In the genomic region with DNA sequence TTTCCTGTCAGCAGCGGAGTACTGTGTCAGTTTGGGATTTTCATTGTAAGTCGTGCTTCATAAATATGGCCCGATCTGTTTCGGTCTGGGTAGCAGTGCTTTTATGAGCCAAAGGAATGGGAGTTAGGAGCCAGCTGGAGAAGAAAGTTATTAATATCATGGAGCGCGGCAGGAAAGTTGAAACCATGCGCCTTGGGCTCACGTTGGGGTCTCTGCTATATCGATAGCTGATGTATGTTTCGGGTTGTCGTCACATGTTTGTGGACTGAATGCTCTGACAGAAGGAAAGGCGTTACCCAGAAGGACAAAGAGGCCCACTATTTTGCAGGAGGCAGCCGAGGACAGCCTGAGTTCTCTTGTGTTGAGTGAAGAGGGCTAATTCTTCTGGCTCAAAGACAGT, we compare ENCODE assay signal across 20 mouse cellular contexts. TPM values are rescaled to one million over a fixed set of nuclear protein-coding genes. Genes with fewer than 3 reads are reported as not detected.
A peak's percentile ranks its signal among the peaks of the same experiment; 100 is the strongest.
DNase-seq lines count a peak whose midpoint lies in the region; ATAC-seq and TF ChIP-seq lines count a peak whose summit lies in the region.
"Had no signal": no experiment of that assay in that cellular context is flagged by ENCODE, and none has a peak within 500 bp of the region (broad histone marks: within the 10 kb centered on the region; RNA-seq: fewer than 3 reads in every experiment).

No protein-coding gene starts in this region.

- intact Hi-C loops in left cerebral cortex, adult 2 months (cut with DNase I) = loop anchor here (5.0 to 10.0 kb wide), 3 partner anchors 109 to 282 kb away; a partner anchor contains a TSS

- WGBS in embryonic facial prominence, embryonic 13.5 days = 47% methylated on average over 13 of the region's 13 CpGs
- 79% methylated on average over 13 of the region's 13 CpGs for WGBS in embryonic facial prominence, embryonic 10.5 days
- WGBS in lung, embryonic 14.5 days = 60% methylated on average over 13 of the region's 13 CpGs

- no peak for ATAC-seq in embryonic facial prominence, embryonic 13.5 days (ENCODE audit: insufficient number of reproducible peaks, insufficient read depth, low FRiP score, low TSS enrichment, low read depth)
- no peak for ATAC-seq in lung, embryonic 14.5 days (ENCODE audit: insufficient read depth)
- ATAC-seq: CD4-positive, CD25-positive, alpha-beta regulatory T cell, adult 4 months; forebrain, embryonic 14.5 days; midbrain, embryonic 16.5 days had no signal

- peaks cover 34% of the 10 kb centered on the region for H3K27me3 ChIP-seq in embryonic facial prominence, embryonic 13.5 days
- H3K27me3 ChIP-seq in embryonic facial prominence, embryonic 10.5 days (replicated peaks; ENCODE audit: low read depth, poor library complexity, severe bottlenecking) = peaks cover 93% of the 10 kb centered on the region
- H3K27me3 ChIP-seq in lung, embryonic 14.5 days (ENCODE audit: insufficient read depth, low read length) = peaks cover 32% of the 10 kb centered on the region
- H3K27me3 ChIP-seq in myocyte (ENCODE audit: control insufficient read depth, insufficient read depth, insufficient read length) = no peaks in the 10 kb centered on the region

- no peak overlapping the region for H3K4me3 ChIP-seq in embryonic facial prominence, embryonic 13.5 days
- H3K4me3 ChIP-seq in embryonic facial prominence, embryonic 10.5 days = no peak overlapping the region
- H3K4me3 ChIP-seq in lung, embryonic 14.5 days (ENCODE audit: low read depth, low read length) = no peak overlapping the region
- H3K4me3 ChIP-seq in myocyte = no peak overlapping the region
- no peak overlapping the region for H3K4me3 ChIP-seq in left cerebral cortex, adult 2 months

- H3ac ChIP-seq in myocyte (ENCODE audit: control insufficient read depth, insufficient read length) = no peak overlapping the region

- 0 out of 2 replicates have a peak overlapping the region, but pooled peaks have one; percentile 1 for H3K4me2 ChIP-seq in embryonic facial prominence, embryonic 13.5 days
- no peak overlapping the region for H3K4me2 ChIP-seq in lung, embryonic 14.5 days
- peak overlapping the region; percentile 92 for H3K4me2 ChIP-seq in myocyte (ENCODE audit: low read depth)

- no peak overlapping the region for H3K9ac ChIP-seq in embryonic facial prominence, embryonic 13.5 days
- H3K9ac ChIP-seq in lung, embryonic 14.5 days = no peak overlapping the region
- H3K9ac ChIP-seq: hindbrain, embryonic 13.5 days had no signal

- no peaks in the 10 kb centered on the region for H3K9me3 ChIP-seq in embryonic facial prominence, embryonic 13.5 days
- H3K9me3 ChIP-seq in embryonic facial prominence, embryonic 10.5 days = no peaks in the 10 kb centered on the region
- H3K9me3 ChIP-seq in lung, embryonic 14.5 days (ENCODE audit: low read depth, low read length) = no peaks in the 10 kb centered on the region
- H3K9me3 ChIP-seq: hindbrain, embryonic 13.5 days; midbrain, embryonic 10.5 days had no signal

- TF ChIP-seq CTCF in lung, embryonic 14.5 days (IDR thresholded peaks at IDR 0.05; ENCODE audit: low read depth) = no peak
- TF ChIP-seq CTCF in left cerebral cortex, adult 2 months (IDR thresholded peaks at IDR 0.05) = no peak

- TF ChIP-seq POLR2A in myocyte (IDR thresholded peaks at IDR 0.05; ENCODE audit: insufficient read length, low read depth) = no peak

- no peak for DNase-seq in embryonic facial prominence, embryonic 10.5 days (ENCODE audit: low spot score)
- peak; percentile 13 for DNase-seq in lung, embryonic 14.5 days
- no peak for DNase-seq in lung, postnatal 25 days (ENCODE audit: low spot score)
- peak; percentile 31 for DNase-seq in forelimb bud, embryonic 11.5 days (ENCODE audit: low read depth, low spot score)
- DNase-seq in T-cell, adult 2 months (ENCODE audit: low spot score) = no peak
- no peak for DNase-seq in left cerebral cortex, adult 2 months (ENCODE audit: extremely low spot score in 1 of 2, low spot score in 2 of 2)
- DNase-seq: adrenal gland, adult 2 months; gastrocnemius, postnatal 14 days; heart, adult 2 months; heart, postnatal 36 days; kidney, adult 2 months; kidney, postnatal 10 days; spleen, adult 18-20 months had no signal

- H3K36me3 ChIP-seq in embryonic facial prominence, embryonic 13.5 days = no peaks in the 10 kb centered on the region
- no peaks in the 10 kb centered on the region for H3K36me3 ChIP-seq in embryonic facial prominence, embryonic 10.5 days (replicated peaks)
- no peaks in the 10 kb centered on the region for H3K36me3 ChIP-seq in lung, embryonic 14.5 days (ENCODE audit: insufficient read depth)
- H3K36me3 ChIP-seq in myocyte (ENCODE audit: control insufficient read depth, insufficient read depth) = no peaks in the 10 kb centered on the region
- H3K36me3 ChIP-seq: hindbrain, embryonic 13.5 days; midbrain, embryonic 10.5 days had no signal

- H3K79me2 ChIP-seq in myocyte (ENCODE audit: control insufficient read depth, insufficient read depth) = no peaks in the 10 kb centered on the region

- H3K27ac ChIP-seq in embryonic facial prominence, embryonic 13.5 days = peak overlapping the region; percentile 34
- H3K27ac ChIP-seq in embryonic facial prominence, embryonic 10.5 days (replicated peaks) = no peak overlapping the region
- H3K27ac ChIP-seq in lung, embryonic 14.5 days (ENCODE audit: low read depth) = no peak overlapping the region
- H3K27ac ChIP-seq in left cerebral cortex, adult 2 months = no peak overlapping the region
- H3K27ac ChIP-seq: hindbrain, embryonic 13.5 days had no signal

- H3K4me1 ChIP-seq in embryonic facial prominence, embryonic 13.5 days = peaks cover 52% of the 10 kb centered on the region
- peaks cover 33% of the 10 kb centered on the region for H3K4me1 ChIP-seq in embryonic facial prominence, embryonic 10.5 days
- peaks cover 18% of the 10 kb centered on the region for H3K4me1 ChIP-seq in lung, embryonic 14.5 days (ENCODE audit: insufficient read depth)

TF ChIP-seq in myocyte, 11 proteins besides CTCF, POLR2A, EP300 and RAD21:
- TF ChIP-seq MYOG (IDR thresholded peaks at IDR 0.05; ENCODE audit: control insufficient read depth in 1 of 3, insufficient read depth in 1 of 3, insufficient read length in 2 of 3, low read depth in 2 of 3) (no peak), TCF3 (IDR thresholded peaks at IDR 0.05; ENCODE audit: insufficient read length, low read depth) (no peak), USF1 (IDR thresholded peaks at IDR 0.05; ENCODE audit: low read depth) (no peak), REST (IDR thresholded peaks at IDR 0.05; ENCODE audit: insufficient read depth, insufficient read length) (no peak), TCF12 (IDR thresholded peaks at IDR 0.05; ENCODE audit: insufficient read depth, poor library complexity, severe bottlenecking) (no peak), MAX (IDR thresholded peaks at IDR 0.05; ENCODE audit: low read depth) (no peak), SRF (IDR thresholded peaks at IDR 0.05; ENCODE audit: control insufficient read depth, insufficient read length, low read depth) (no peak), MYOD1 (IDR thresholded peaks at IDR 0.05; ENCODE audit: control insufficient read depth in 1 of 3, insufficient read length in 2 of 3, low read depth in 2 of 3) (no peak), E2F4 (IDR thresholded peaks at IDR 0.05; ENCODE audit: insufficient read depth) (no peak), CEBPB (IDR thresholded peaks at IDR 0.05; ENCODE audit: insufficient read depth, poor library complexity, severe bottlenecking) (no peak), POLR2AphosphoS2 (IDR thresholded peaks at IDR 0.05; ENCODE audit: insufficient read length, low read depth) (no peak)

RNA-seq across cellular contexts. Expression of a gene that starts 32.5 kb away (rescaled TPM):
- polyA plus RNA-seq in embryonic facial prominence, embryonic 13.5 days (2015; fragmentation: Nextera tagmentation; extraction: Ambion mirVana) = 11.6 and 13.4 TPM in 2 replicates
- polyA plus RNA-seq in embryonic facial prominence, embryonic 10.5 days (2016; fragmentation: Nextera tagmentation; extraction: Ambion mirVana) = 0.93 and 1.0 TPM in 2 replicates
- 18.6 and 19.3 TPM in 2 replicates for polyA plus RNA-seq in lung, embryonic 14.5 days (2014; fragmentation: Nextera tagmentation; extraction: Ambion mirVana)
- polyA plus RNA-seq in myocyte (2012; fragmentation: generic; extraction: Trizol) = 97.3 TPM
- total RNA-seq in left cerebral cortex, adult 2 months (2021) = 1 to 10 TPM; 2.3 TPM

RNA-seq across cellular contexts. Expression of a gene that starts 36.2 kb away (rescaled TPM):
- polyA plus RNA-seq in embryonic facial prominence, embryonic 13.5 days (2015; fragmentation: Nextera tagmentation; extraction: Ambion mirVana) = 46.5 and 49.6 TPM in 2 replicates
- polyA plus RNA-seq in embryonic facial prominence, embryonic 10.5 days (2016; fragmentation: Nextera tagmentation; extraction: Ambion mirVana) = 41.3 and 42.3 TPM in 2 replicates
- 24.9 and 26.1 TPM in 2 replicates for polyA plus RNA-seq in lung, embryonic 14.5 days (2014; fragmentation: Nextera tagmentation; extraction: Ambion mirVana)
- 14.7 TPM for polyA plus RNA-seq in myocyte (2012; fragmentation: generic; extraction: Trizol)
- total RNA-seq in left cerebral cortex, adult 2 months (2021) = 100 to 1,000 TPM; 124 to 153 TPM

Comparison
In these comparisons a context has a peak if more than half of its experiments do, and no peak if none do; other contexts are left out.
1. DNase-seq: peak in lung, embryonic 14.5 days (single experiment) and forelimb bud, embryonic 11.5 days (single experiment); none in embryonic facial prominence, embryonic 10.5 days (single experiment), lung, postnatal 25 days (single experiment), T-cell, adult 2 months (single experiment) and left cerebral cortex, adult 2 months (0 of 2).